Mouse (Mus musculus) olfactory bulb, adult 2 months (tissue): Measurements from ENCODE around the gene Usb1.

Experiments
- CTCF ChIP-seq: fragments of 200-500 bp; IDR thresholded peaks from 2 replicates; pipeline ENCODE4 v1.5.1; 2012; ENCODE audit warnings: low read depth, mild to moderate bottlenecking, low read length, moderate library complexity; ENCODE audit not compliant: insufficient read depth
- POLR2A ChIP-seq: fragments of 200-500 bp; IDR thresholded peaks from 2 replicates; pipeline ENCODE4 v1.6.1; 2012; ENCODE audit warnings: mild to moderate bottlenecking, low read depth, low read length, moderate library complexity; ENCODE audit not compliant: insufficient read depth

GRCm38 (mm10) chr8:95315350-95315749, 16.7 kb upstream of the Usb1 start:
- no peak for TF ChIP-seq CTCF
- TF ChIP-seq POLR2A = no peak
